Mouse (Mus musculus) embryonic facial prominence, embryonic 15.5 days (tissue): ENCODE data around the gene Mtif3. TPM values are rescaled to one million over a fixed set of nuclear protein-coding genes. Genes with fewer than 3 reads are reported as not detected.

Experiments used
- ATAC-seq: fragments of 200-750 bp; cut with Nextera tagmentation; 2 replicates; pipeline ENCODE4 v1.8.0; 2017; ENCODE audit warnings: low read depth, moderate TSS enrichment; ENCODE audit not compliant: insufficient number of reproducible peaks, low FRiP score, low TSS enrichment
- H3K27ac ChIP-seq: fragments of 300-500 bp; sonication (generic); replicated peaks from 2 replicates; pipeline ENCODE4 v1.5.1; 2015; ENCODE audit warnings: mild to moderate bottlenecking, inconsistent platforms
- H3K27me3 ChIP-seq: fragments of 300-500 bp; sonication (generic); 2 replicates; pipeline ENCODE4 v1.6.1; 2015; ENCODE audit warnings: inconsistent platforms
- H3K36me3 ChIP-seq: fragments of 300-500 bp; sonication (generic); 2 replicates; pipeline ENCODE4 v1.6.1; 2015; ENCODE audit warnings: mild to moderate bottlenecking, inconsistent platforms
- H3K4me1 ChIP-seq: fragments of 300-500 bp; sonication (generic); 2 replicates; pipeline ENCODE4 v1.6.1; 2015; ENCODE audit warnings: inconsistent platforms
- H3K4me2 ChIP-seq: fragments of 300-500 bp; sonication (generic); replicated peaks from 2 replicates; pipeline ENCODE4 v1.6.1; 2015; ENCODE audit warnings: mild to moderate bottlenecking, inconsistent platforms
- H3K4me3 ChIP-seq: fragments of 300-500 bp; sonication (generic); replicated peaks from 2 replicates; pipeline ENCODE4 v1.5.1; 2015; ENCODE audit warnings: mild to moderate bottlenecking, inconsistent platforms
- H3K9ac ChIP-seq: fragments of 300-500 bp; sonication (generic); 2 replicates; pipeline ENCODE4 v1.6.1; 2015; ENCODE audit warnings: inconsistent platforms
- H3K9me3 ChIP-seq: fragments of 300-500 bp; sonication (generic); replicated peaks from 2 replicates; pipeline ENCODE4 v1.6.1; 2016; ENCODE audit warnings: inconsistent platforms
- WGBS: fragments of 180-500 bp; shearing (Covaris S2); methylation state at CpG from one replicate; pipeline ENCODE4 v1.1.7; 2015; 5-methylcytosine and 5-hydroxymethylcytosine counted together
- polyA plus RNA-seq: library from polyadenylated mRNA; unstranded; fragments of >200 nt; fragmentation: Nextera tagmentation; extraction: Ambion mirVana; gene quantifications from 2 replicates; pipeline ENCODE4 v1.2.1, GENCODE M21; 2015

Gene Mtif3
- polyA plus RNA-seq = 23.0 and 24.0 TPM in 2 replicates

- Histone ChIP-seq H3K4me3 (peak within 1 kb of the TSS; percentile 86), H3K4me2 (peak within 1 kb of the TSS; percentile 59), H3K36me3 (peaks cover 14% of the 10 kb centered on the region), H3K9ac (peak within 1 kb of the TSS; percentile 75), H3K9me3 (no peaks in the 10 kb centered on the region), H3K4me1 (peaks cover 9% of the 10 kb centered on the region), H3K27ac (peak within 1 kb of the TSS; percentile 79), H3K27me3 (no peaks in the 10 kb centered on the region)
- peak; percentile 59; the same call in 1 of the 2 replicates for ATAC-seq
- 1% methylated on average over 46 of the region's 46 CpGs for WGBS
Observed at GRCm38 (mm10) chr5:146963118-146963936, at the start of gene Mtif3. Mtif3 (minus strand) TSS chr5:146963800.

- Histone ChIP-seq H3K4me1 (no peaks in the 10 kb centered on the region), H3K36me3 (no peaks in the 10 kb centered on the region), H3K4me2 (no peak overlapping the region), H3K9me3 (no peaks in the 10 kb centered on the region), H3K9ac (no peak overlapping the region), H3K4me3 (no peak overlapping the region), H3K27me3 (no peaks in the 10 kb centered on the region), H3K27ac (no peak overlapping the region)
- no peak for ATAC-seq
- 86% methylated on average over 10 of the region's 10 CpGs for WGBS
Observed at GRCm38 (mm10) chr5:147011333-147011732, 47.7 kb upstream of the Mtif3 start.

- Histone ChIP-seq H3K27ac (no peak overlapping the region), H3K4me1 (no peaks in the 10 kb centered on the region), H3K9me3 (no peaks in the 10 kb centered on the region), H3K4me3 (no peak overlapping the region), H3K27me3 (no peaks in the 10 kb centered on the region), H3K9ac (no peak overlapping the region), H3K36me3 (no peaks in the 10 kb centered on the region), H3K4me2 (no peak overlapping the region)
- WGBS = 63% methylated on average over 1 of the region's 1 CpGs
- ATAC-seq = no peak
Observed at GRCm38 (mm10) chr5:147003303-147003702, 39.7 kb upstream of the Mtif3 start.

- WGBS = 81% methylated on average over 4 of the region's 4 CpGs
- no peak overlapping the region for H3K4me2 ChIP-seq
- ATAC-seq = no peak
- H3K9me3 ChIP-seq = no peaks in the 10 kb centered on the region
- H3K27me3 ChIP-seq = no peaks in the 10 kb centered on the region
- no peak overlapping the region for H3K9ac ChIP-seq
- no peaks in the 10 kb centered on the region for H3K36me3 ChIP-seq
- no peak overlapping the region for H3K4me3 ChIP-seq
- no peak overlapping the region for H3K27ac ChIP-seq
- H3K4me1 ChIP-seq = no peaks in the 10 kb centered on the region
Observed at GRCm38 (mm10) chr5:147001312-147001711, 37.7 kb upstream of the Mtif3 start.

GRCm38 (mm10) chr5:146998802-146999201 lies 35.2 kb upstream of the Mtif3 start:
- ATAC-seq = no peak

GRCm38 (mm10) chr5:146996812-146997211 lies 33.2 kb upstream of the Mtif3 start:
- H3K36me3 ChIP-seq = no peaks in the 10 kb centered on the region
- no peak overlapping the region for H3K9ac ChIP-seq
- ATAC-seq = no peak
- H3K9me3 ChIP-seq = no peaks in the 10 kb centered on the region
- H3K27ac ChIP-seq = no peak overlapping the region
- no peaks in the 10 kb centered on the region for H3K4me1 ChIP-seq
- H3K4me2 ChIP-seq = no peak overlapping the region
- H3K27me3 ChIP-seq = no peaks in the 10 kb centered on the region
- H3K4me3 ChIP-seq = no peak overlapping the region
- WGBS = 82% methylated on average over 7 of the region's 7 CpGs

More at GRCm38 (mm10) chr5:146998802-146999201, 35.2 kb upstream of the Mtif3 start:
- Histone ChIP-seq H3K9me3 (no peaks in the 10 kb centered on the region), H3K4me2 (no peak overlapping the region), H3K27me3 (no peaks in the 10 kb centered on the region), H3K36me3 (no peaks in the 10 kb centered on the region), H3K4me1 (no peaks in the 10 kb centered on the region), H3K4me3 (no peak overlapping the region), H3K9ac (no peak overlapping the region), H3K27ac (no peak overlapping the region)
- WGBS = 91% methylated on average over 12 of the region's 12 CpGs

- Histone ChIP-seq H3K9ac (no peak overlapping the region), H3K4me3 (no peak overlapping the region), H3K4me1 (no peaks in the 10 kb centered on the region), H3K36me3 (no peaks in the 10 kb centered on the region), H3K27ac (no peak overlapping the region), H3K4me2 (no peak overlapping the region), H3K27me3 (no peaks in the 10 kb centered on the region), H3K9me3 (no peaks in the 10 kb centered on the region)
- ATAC-seq = no peak
- 59% methylated on average over 6 of the region's 6 CpGs for WGBS
Observed at GRCm38 (mm10) chr5:146994973-146995372, 31.4 kb upstream of the Mtif3 start.

- H3K9me3 ChIP-seq = no peaks in the 10 kb centered on the region
- no peak overlapping the region for H3K4me3 ChIP-seq
- no peak overlapping the region for H3K9ac ChIP-seq
- H3K36me3 ChIP-seq = no peaks in the 10 kb centered on the region
- H3K27me3 ChIP-seq = no peaks in the 10 kb centered on the region
- no peak overlapping the region for H3K4me2 ChIP-seq
- H3K4me1 ChIP-seq = no peaks in the 10 kb centered on the region
- 62% methylated on average over 8 of the region's 8 CpGs for WGBS
- ATAC-seq = no peak
- H3K27ac ChIP-seq = no peak overlapping the region
Observed at GRCm38 (mm10) chr5:146993509-146993908, 29.9 kb upstream of the Mtif3 start.

- no peak for ATAC-seq
- H3K27me3 ChIP-seq = peaks cover 6% of the 10 kb centered on the region; the same call in 1 of the 2 replicates
- WGBS = 78% methylated on average over 5 of the region's 5 CpGs
- H3K4me3 ChIP-seq = no peak overlapping the region
- no peaks in the 10 kb centered on the region for H3K9me3 ChIP-seq
- H3K4me1 ChIP-seq = no peaks in the 10 kb centered on the region
- no peaks in the 10 kb centered on the region for H3K36me3 ChIP-seq
- H3K4me2 ChIP-seq = no peak overlapping the region
- H3K9ac ChIP-seq = no peak overlapping the region
- H3K27ac ChIP-seq = no peak overlapping the region
Observed at GRCm38 (mm10) chr5:146989051-146989450, 25.5 kb upstream of the Mtif3 start.

GRCm38 (mm10) chr5:146987588-146987987 lies 24.0 kb upstream of the Mtif3 start:
- Histone ChIP-seq H3K9ac (no peak overlapping the region), H3K36me3 (no peaks in the 10 kb centered on the region), H3K4me2 (no peak overlapping the region), H3K9me3 (no peaks in the 10 kb centered on the region), H3K4me3 (no peak overlapping the region), H3K27ac (no peak overlapping the region), H3K4me1 (0 out of 2 replicates have a peak, but pooled peaks cover 3% of the 10 kb centered on the region), H3K27me3 (peaks cover 7% of the 10 kb centered on the region)
- 85% methylated on average over 10 of the region's 10 CpGs for WGBS
- no peak for ATAC-seq

- H3K36me3 ChIP-seq = no peaks in the 10 kb centered on the region
- WGBS = 55% methylated on average over 21 of the region's 21 CpGs
- no peak overlapping the region for H3K9ac ChIP-seq
- no peak for ATAC-seq
- no peaks in the 10 kb centered on the region for H3K9me3 ChIP-seq
- H3K27ac ChIP-seq = no peak overlapping the region
- no peak overlapping the region for H3K4me3 ChIP-seq
- no peak overlapping the region for H3K4me2 ChIP-seq
- peaks cover 12% of the 10 kb centered on the region for H3K27me3 ChIP-seq
- 0 out of 2 replicates have a peak, but pooled peaks cover 3% of the 10 kb centered on the region for H3K4me1 ChIP-seq
Observed at GRCm38 (mm10) chr5:146985725-146986433, 22.3 kb upstream of the Mtif3 start.
